Mouse (Mus musculus) C2C12 (cell line): ENCODE measurements at regions not wholly inside any gene's neighbourhood (a gene's known extent, or its start where the extent isn't known, plus 50 kb on each side); places are given as distances from the start of the nearest gene placed in this dataset.

Source experiments
- CTCF ChIP-seq: IDR thresholded peaks from one replicate; pipeline ENCODE4 v1.5.1; 2011; ENCODE audit not compliant: control insufficient read depth, insufficient read depth, insufficient read length
- MAX ChIP-seq: IDR thresholded peaks from one replicate; pipeline ENCODE4 v1.6.1; 2011; ENCODE audit warnings: mild to moderate bottlenecking, control low read depth
- MYOD1 ChIP-seq: IDR thresholded peaks from one replicate; pipeline ENCODE4 v1.6.1; 2011; ENCODE audit warnings: low read depth; ENCODE audit not compliant: control insufficient read depth, insufficient read length

- TF ChIP-seq MAX, result no peak
- TF ChIP-seq MYOD1, result no peak
- no peak for TF ChIP-seq CTCF
These were observed 511.2 kb upstream of the Epha7 start for GRCm38 (mm10) chr4:28301686-28302085.
